Mouse (Mus musculus) CH12.LX (cell line): ENCODE measurements around the gene Hic1. TPM values are rescaled to one million over a fixed set of nuclear protein-coding genes. Genes with fewer than 3 reads are reported as not detected.
A peak's percentile ranks its signal among the peaks of the same experiment; 100 is the strongest.

ENCODE experiments used
- DNase-seq: peaks from one replicate; pipeline ENCODE4 v3.0.0-alpha.2; 2013; ENCODE audit errors: extremely low read depth
- H3K27ac ChIP-seq: 2 replicates; pipeline ENCODE4 v1.5.1; 2012; ENCODE audit warnings: low read depth, mild to moderate bottlenecking, control low read depth, moderate library complexity; ENCODE audit not compliant: insufficient read depth
- H3K27me3 ChIP-seq: replicated peaks from 2 replicates; pipeline ENCODE3; 2012; ENCODE audit warnings: inconsistent platforms
- H3K36me3 ChIP-seq, 2 experiments: replicated peaks in 1 of 2; 2 replicates each; pipeline versions ENCODE3 to v1.6.1; 2012; ENCODE audit warnings: inconsistent platforms in 1 of 2, low read length in 1 of 2, mild to moderate bottlenecking in 1 of 2, mixed read lengths in 1 of 2, moderate library complexity in 1 of 2; ENCODE audit not compliant: control insufficient read depth in 1 of 2, insufficient read depth in 1 of 2
- H3K4me1 ChIP-seq, 2 experiments: 2 replicates each; pipeline ENCODE4 v1.6.1; 2012; ENCODE audit warnings: inconsistent platforms in 1 of 2, moderate library complexity in 1 of 2; ENCODE audit not compliant: insufficient read depth in 2 of 2, control insufficient read depth in 1 of 2
- H3K4me2 ChIP-seq: 2 replicates; pipeline ENCODE4 v1.6.1; 2012; ENCODE audit warnings: low read depth, mild to moderate bottlenecking, control low read depth; ENCODE audit not compliant: poor library complexity, insufficient read depth, severe bottlenecking
- H3K4me3 ChIP-seq, 3 experiments: fragments of 150-350 bp in 1 of 3; sonication (generic) in 1 of 3; replicated peaks in 1 of 3; 2 replicates each; pipeline versions ENCODE3 to v1.5.1; 2011 to 2012; ENCODE audit warnings: low read depth in 2 of 3, low read length in 2 of 3, mild to moderate bottlenecking in 2 of 3, moderate library complexity in 2 of 3, control low read depth in 1 of 3, improper control_type of control experiment in 1 of 3, inconsistent platforms in 1 of 3, mixed read lengths in 1 of 3; ENCODE audit not compliant: poor library complexity in 1 of 3
- H3K79me2 ChIP-seq: replicated peaks from 2 replicates; pipeline ENCODE4 v1.6.1; 2012; ENCODE audit warnings: mild to moderate bottlenecking, moderate library complexity; ENCODE audit not compliant: control insufficient read depth, poor library complexity, insufficient read depth, severe bottlenecking; ENCODE audit errors: extremely low read depth
- H3K9ac ChIP-seq: 2 replicates; pipeline ENCODE4 v1.6.1; 2012; ENCODE audit warnings: low read depth, mild to moderate bottlenecking, control low read depth, moderate library complexity; ENCODE audit not compliant: insufficient read depth
- H3K9me3 ChIP-seq: replicated peaks from 2 replicates; pipeline ENCODE3; 2012; ENCODE audit warnings: low read length, inconsistent platforms, mixed read lengths
- BHLHE40 ChIP-seq: IDR thresholded peaks from 2 replicates; pipeline ENCODE4 v1.6.1; 2011; ENCODE audit warnings: mild to moderate bottlenecking, low read depth, low read length, improper control_type of control experiment
- CHD1 ChIP-seq: IDR thresholded peaks from 2 replicates; pipeline ENCODE4 v1.6.1; 2012; ENCODE audit warnings: low read depth, low read length, improper control_type of control experiment, inconsistent platforms
- CHD2 ChIP-seq: IDR thresholded peaks from 2 replicates; pipeline ENCODE4 v1.6.1; 2011; ENCODE audit warnings: low read length, improper control_type of control experiment
- CTCF ChIP-seq, 2 experiments: IDR thresholded peaks in 1 of 2; conservative IDR thresholded peaks in 1 of 2; 2 replicates each; pipeline ENCODE4 v1.5.1; 2011 to 2012; ENCODE audit warnings: low read depth in 2 of 2, low read length in 2 of 2, improper control_type of control experiment in 1 of 2, inconsistent platforms in 1 of 2, mild to moderate bottlenecking in 1 of 2, moderate library complexity in 1 of 2
- E2F4 ChIP-seq: IDR thresholded peaks from 2 replicates; pipeline ENCODE4 v1.6.1; 2011; ENCODE audit warnings: low read depth, low read length, improper control_type of control experiment; ENCODE audit not compliant: insufficient replicate concordance
- ELF1 ChIP-seq: IDR thresholded peaks from 2 replicates; pipeline ENCODE4 v1.6.1; 2014; ENCODE audit warnings: low read depth, mild to moderate bottlenecking, inconsistent platforms, low read length, improper control_type of control experiment
- EP300 ChIP-seq: IDR thresholded peaks from 2 replicates; pipeline ENCODE4 v1.6.1; 2011; ENCODE audit warnings: low read length, improper control_type of control experiment
- ETS1 ChIP-seq: conservative IDR thresholded peaks from 2 replicates; pipeline ENCODE4 v1.6.1; 2012; ENCODE audit warnings: low read depth, mild to moderate bottlenecking, inconsistent platforms, low read length, improper control_type of control experiment, moderate library complexity
- GABPA ChIP-seq: IDR thresholded peaks from 2 replicates; pipeline ENCODE4 v1.6.1; 2012; ENCODE audit warnings: low read depth, low read length, improper control_type of control experiment, inconsistent platforms; ENCODE audit not compliant: insufficient replicate concordance
- HCFC1 ChIP-seq: IDR thresholded peaks from 2 replicates; pipeline ENCODE4 v1.6.1; 2012; ENCODE audit warnings: low read depth, mild to moderate bottlenecking, inconsistent platforms, low read length, improper control_type of control experiment
- IRF4 ChIP-seq: IDR thresholded peaks from 2 replicates; pipeline ENCODE4 v1.6.1; 2014; ENCODE audit warnings: low read depth, mild to moderate bottlenecking, inconsistent platforms, low read length, improper control_type of control experiment
- JUN ChIP-seq: IDR thresholded peaks from 2 replicates; pipeline ENCODE4 v1.6.1; 2011; ENCODE audit warnings: low read depth, mild to moderate bottlenecking, low read length, improper control_type of control experiment, moderate library complexity; ENCODE audit not compliant: insufficient read depth
- JUND ChIP-seq: conservative IDR thresholded peaks from 2 replicates; pipeline ENCODE4 v1.6.1; 2011; ENCODE audit warnings: low read depth, low read length, improper control_type of control experiment
- KAT2A ChIP-seq: IDR thresholded peaks from 2 replicates; pipeline ENCODE4 v1.6.1; 2012; ENCODE audit warnings: low read length, improper control_type of control experiment, inconsistent platforms; ENCODE audit not compliant: insufficient replicate concordance
- MAFK ChIP-seq: IDR thresholded peaks from 2 replicates; pipeline ENCODE4 v1.6.1; 2011; ENCODE audit warnings: low read length, improper control_type of control experiment; ENCODE audit not compliant: insufficient replicate concordance
- MAX ChIP-seq: IDR thresholded peaks from 2 replicates; pipeline ENCODE4 v1.6.1; 2011; ENCODE audit warnings: low read length, improper control_type of control experiment
- MAZ ChIP-seq: IDR thresholded peaks from 2 replicates; pipeline ENCODE4 v1.6.1; 2012; ENCODE audit warnings: low read depth, mild to moderate bottlenecking, inconsistent platforms, low read length, improper control_type of control experiment, moderate library complexity
- MEF2A ChIP-seq: IDR thresholded peaks from 2 replicates; pipeline ENCODE4 v1.6.1; 2014; ENCODE audit warnings: low read depth, mild to moderate bottlenecking, inconsistent platforms, low read length, improper control_type of control experiment, borderline replicate concordance
- MXI1 ChIP-seq: IDR thresholded peaks from 2 replicates; pipeline ENCODE4 v1.6.1; 2011; ENCODE audit warnings: mild to moderate bottlenecking, low read depth, low read length, improper control_type of control experiment
- MYC ChIP-seq: IDR thresholded peaks from 2 replicates; pipeline ENCODE4 v1.6.1; 2011; ENCODE audit warnings: low read depth, mild to moderate bottlenecking, improper control_type of control experiment, low read length
- NELFE ChIP-seq: IDR thresholded peaks from 2 replicates; pipeline ENCODE4 v1.6.1; 2011; ENCODE audit warnings: low read depth, low read length, improper control_type of control experiment
- NRF1 ChIP-seq: IDR thresholded peaks from 2 replicates; pipeline ENCODE4 v1.6.1; 2014; ENCODE audit warnings: low read depth, mild to moderate bottlenecking, inconsistent platforms, low read length, improper control_type of control experiment, moderate library complexity
- PAX5 ChIP-seq: IDR thresholded peaks from 2 replicates; pipeline ENCODE4 v1.6.1; 2012; ENCODE audit warnings: low read length, inconsistent platforms, mixed read lengths
- POLR2A ChIP-seq: IDR thresholded peaks from 2 replicates; pipeline ENCODE4 v1.6.1; 2011; ENCODE audit warnings: low read depth, mild to moderate bottlenecking, improper control_type of control experiment, low read length
- POLR2AphosphoS2 ChIP-seq: IDR thresholded peaks from 2 replicates; pipeline ENCODE4 v1.6.1; 2011; ENCODE audit warnings: low read depth, low read length, improper control_type of control experiment
- RAD21 ChIP-seq: IDR thresholded peaks from 2 replicates; pipeline ENCODE4 v1.6.1; 2011; ENCODE audit warnings: low read depth, mild to moderate bottlenecking, low read length, improper control_type of control experiment, moderate library complexity
- RCOR1 ChIP-seq: conservative IDR thresholded peaks from 2 replicates; pipeline ENCODE4 v1.6.1; 2012; ENCODE audit warnings: low read depth, mild to moderate bottlenecking, inconsistent platforms, low read length, improper control_type of control experiment
- SIN3A ChIP-seq: IDR thresholded peaks from 2 replicates; pipeline ENCODE4 v1.6.1; 2012; ENCODE audit warnings: low read length, improper control_type of control experiment, inconsistent platforms
- SMC3 ChIP-seq: IDR thresholded peaks from 2 replicates; pipeline ENCODE4 v1.6.1; 2011; ENCODE audit warnings: low read depth, low read length, improper control_type of control experiment
- TBP ChIP-seq: conservative IDR thresholded peaks from 2 replicates; pipeline ENCODE4 v1.6.1; 2011; ENCODE audit warnings: low read depth, low read length, improper control_type of control experiment
- TCF12 ChIP-seq: IDR thresholded peaks from 2 replicates; pipeline ENCODE4 v1.6.1; 2014; ENCODE audit warnings: low read depth, mild to moderate bottlenecking, inconsistent platforms, low read length, improper control_type of control experiment
- UBTF ChIP-seq: IDR thresholded peaks from 2 replicates; pipeline ENCODE4 v1.6.1; 2012; ENCODE audit warnings: low read depth, mild to moderate bottlenecking, inconsistent platforms, low read length, improper control_type of control experiment, moderate library complexity
- USF1 ChIP-seq: IDR thresholded peaks from 2 replicates; pipeline ENCODE4 v1.6.1; 2014; ENCODE audit warnings: low read depth, mild to moderate bottlenecking, inconsistent platforms, low read length, improper control_type of control experiment
- USF2 ChIP-seq: conservative IDR thresholded peaks from 2 replicates; pipeline ENCODE4 v1.6.1; 2011; ENCODE audit warnings: low read depth, low read length, improper control_type of control experiment
- ZC3H11A ChIP-seq: IDR thresholded peaks from 2 replicates; pipeline ENCODE4 v1.6.1; 2012; ENCODE audit warnings: low read depth, mild to moderate bottlenecking, inconsistent platforms, low read length, improper control_type of control experiment
- ZKSCAN1 ChIP-seq: IDR thresholded peaks from 2 replicates; pipeline ENCODE4 v1.6.1; 2012; ENCODE audit warnings: low read depth, inconsistent platforms, low read length, improper control_type of control experiment, borderline replicate concordance
- ZMIZ1 ChIP-seq: IDR thresholded peaks from 2 replicates; pipeline ENCODE4 v1.6.1; 2012; ENCODE audit warnings: low read depth, mild to moderate bottlenecking, inconsistent platforms, low read length, improper control_type of control experiment
- ZNF384 ChIP-seq: IDR thresholded peaks from 2 replicates; pipeline ENCODE4 v1.6.1; 2012; ENCODE audit warnings: low read depth, low read length, improper control_type of control experiment, inconsistent platforms
- dilution Hi-C: fragments of 300-500 bp; cut with MboI; formaldehyde crosslinking; loops from 2 replicates; pipeline ENCODE4 v1.14.3; 2020; ENCODE audit warnings: low sequenced_read_pairs; ENCODE audit not compliant: extremely low pct_unique_long_range_greater_than_20kb, extremely low pct_ligation_motif_present
- in situ Hi-C: fragments of 300-500 bp; cut with MboI; formaldehyde crosslinking; loops from 3 replicates; pipeline ENCODE4 v1.14.3; 2019; ENCODE audit warnings: low sequenced_read_pairs, low pct_ligation_motif_present, low pct_unique_long_range_greater_than_20kb, mixed read lengths
- polyA plus RNA-seq: library from polyadenylated mRNA; unstranded; fragments of >175 nt; gene quantifications from 2 replicates; pipeline ENCODE4 v1.2.1, GENCODE M21; 2012; ENCODE audit warnings: low read depth; ENCODE audit not compliant: insufficient read length
- total RNA-seq, 2 experiments: library from RNA; depleted of rRNA; stranded (reverse); fragments of 300-350 nt in 1 of 2; fragments of >200 nt in 1 of 2; gene quantifications; 2 replicates each; pipeline ENCODE4 v1.2.3; 2012 to 2014

Gene Hic1
- total and polyA plus RNA-seq, 3 experiments = 2.9 to 6.4 (median 5.7) TPM

DNA sequence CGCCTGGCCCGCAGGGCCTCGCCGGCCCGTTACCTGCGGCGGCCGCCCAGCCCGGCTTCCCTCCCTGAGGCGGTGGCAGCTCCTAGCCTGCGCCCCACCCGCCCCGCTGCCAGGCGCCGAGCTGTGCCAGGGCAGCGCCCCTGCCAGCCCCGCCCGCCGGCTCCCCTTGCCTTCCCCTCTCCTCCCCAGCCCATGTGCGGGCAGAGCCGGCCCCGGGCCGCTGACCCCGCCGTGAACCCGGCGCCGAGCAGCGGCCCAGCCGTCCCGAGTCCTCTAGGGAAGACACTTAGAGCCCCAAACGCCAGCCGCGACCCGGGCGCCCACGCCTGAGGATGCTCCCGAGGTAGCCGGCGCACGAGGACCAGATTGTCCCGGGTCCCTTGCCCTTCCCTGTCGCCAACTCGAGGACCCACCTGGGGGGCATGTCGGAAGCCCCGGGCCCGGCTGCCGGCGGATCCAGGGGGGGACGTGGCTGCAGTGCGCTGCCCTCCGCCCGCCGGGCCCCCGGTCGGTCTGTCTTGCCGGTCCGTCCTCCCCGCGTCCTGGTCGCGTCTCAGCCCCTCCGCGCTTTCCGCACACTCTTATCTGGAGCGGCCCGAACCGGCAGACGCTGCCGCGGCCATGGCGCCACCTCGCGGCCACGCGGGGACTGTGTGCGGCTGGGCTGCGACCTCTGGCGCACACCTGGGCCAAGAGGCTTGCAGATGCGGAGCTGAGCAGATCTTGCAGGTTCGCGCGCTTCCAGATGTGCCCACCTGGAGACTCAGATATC is 543 bp downstream of the Hic1 start:
- Histone ChIP-seq H3K27me3 (peaks cover 30% of the 10 kb centered on the region), H3K4me3 (peak overlapping the region; percentile 61 to 74 (median 71)), H3K4me2 (peak overlapping the region; percentile 90), H3K27ac (peak overlapping the region; percentile 29), H3K36me3 (peaks cover 32 to 36% of the 10 kb centered on the region in 2 experiments), H3K9me3 (peaks cover 29% of the 10 kb centered on the region), H3K79me2 (no peaks in the 10 kb centered on the region; the same call in 1 of the 2 replicates), H3K4me1 (peaks cover 16 to 55% of the 10 kb centered on the region in 2 experiments), H3K9ac (peak overlapping the region; percentile 85)
- dilution Hi-C loops (no loop called here), in situ Hi-C loops (loop anchor here (25.0 kb wide), 1 partner anchor 531 kb away; the partner anchor contains the start of gene Cluh)
- TF ChIP-seq CHD1 = peak; percentile 62; the same call in 1 of the 2 replicates
- TF ChIP-seq GABPA = no peak
- peak; percentile 80 for TF ChIP-seq SIN3A
- TF ChIP-seq MXI1 = peak; percentile 72
- TF ChIP-seq RAD21 = peak; percentile 94
- peak; percentile 29; the same call in 1 of the 2 replicates for TF ChIP-seq MAZ
- TF ChIP-seq JUND = no peak
- peak; percentile 98; the same call in 1 of the 2 replicates for TF ChIP-seq UBTF
- TF ChIP-seq TBP = no peak
- peak; percentile 59 for TF ChIP-seq HCFC1
- peak; percentile 52; the same call in 1 of the 2 replicates for TF ChIP-seq RCOR1
- no peak for TF ChIP-seq EP300
- TF ChIP-seq ZMIZ1 = no peak
- TF ChIP-seq POLR2A = peak; percentile 64; the same call in 1 of the 2 replicates
- TF ChIP-seq KAT2A = no peak
- TF ChIP-seq NELFE = peak; percentile 65; the same call in 1 of the 2 replicates
- TF ChIP-seq CTCF (conservative IDR thresholded peaks at IDR 0.05 in 1 of 2, IDR thresholded peaks at IDR 0.05 in 1 of 2; ENCODE audit: low read depth in 2 of 2, low read length in 2 of 2) = peak in 1 of 2 experiments; percentile 99; a peak in 2 of 4 replicates
- TF ChIP-seq USF1 = no peak
- TF ChIP-seq E2F4 = no peak
- peak; percentile 96 for TF ChIP-seq TCF12
- no peak; the same call in 1 of the 2 replicates for TF ChIP-seq CHD2
- 0 out of 2 replicates have a peak, but pooled peaks have one; percentile 15 for TF ChIP-seq MYC
- no peak for TF ChIP-seq POLR2AphosphoS2
- TF ChIP-seq BHLHE40 = peak; percentile 41; the same call in 1 of the 2 replicates
- peak; percentile 57 for TF ChIP-seq ELF1
- TF ChIP-seq IRF4 = peak; percentile 59; the same call in 1 of the 2 replicates
- TF ChIP-seq MEF2A = peak; percentile 80
- TF ChIP-seq ZKSCAN1 = no peak
- TF ChIP-seq ZNF384 = no peak
- TF ChIP-seq SMC3 = peak; percentile 99
- no peak for TF ChIP-seq USF2
- TF ChIP-seq MAX = peak; percentile 76
- TF ChIP-seq JUN = no peak
- peak; percentile 57 for TF ChIP-seq NRF1
- TF ChIP-seq PAX5 = no peak
- TF ChIP-seq MAFK = no peak
- peak; percentile 71 for TF ChIP-seq ZC3H11A
- no peak for TF ChIP-seq ETS1
- DNase-seq = peak; percentile 87
